Mouse (Mus musculus) kidney, embryonic 16.5 days (tissue): ENCODE data around the gene Vtcn1. TPM values are rescaled to one million over a fixed set of nuclear protein-coding genes. Genes with fewer than 3 reads are reported as not detected.

ENCODE experiments used
- ATAC-seq: fragments of 200-750 bp; cut with Nextera tagmentation; 2 replicates; pipeline ENCODE4 v1.8.0; 2017; ENCODE audit warnings: moderate TSS enrichment; ENCODE audit not compliant: low FRiP score, low TSS enrichment
- H3K27ac ChIP-seq: fragments of 300-500 bp; sonication (generic); 2 replicates; pipeline ENCODE4 v1.5.1; 2014; ENCODE audit warnings: low read length
- H3K27me3 ChIP-seq: fragments of 300-500 bp; sonication (generic); 2 replicates; pipeline ENCODE4 v1.6.1; 2014; ENCODE audit warnings: low read length, control low read depth, mixed read lengths; ENCODE audit not compliant: insufficient read depth
- H3K36me3 ChIP-seq: fragments of 300-500 bp; sonication (generic); 2 replicates; pipeline ENCODE4 v1.6.1; 2014; ENCODE audit warnings: low read length, control low read depth, mixed read lengths; ENCODE audit not compliant: insufficient read depth
- H3K4me1 ChIP-seq: fragments of 300-500 bp; sonication (generic); 2 replicates; pipeline ENCODE4 v1.6.1; 2014; ENCODE audit warnings: low read length, control low read depth, mixed read lengths; ENCODE audit not compliant: insufficient read depth
- H3K4me2 ChIP-seq: fragments of 300-500 bp; sonication (generic); replicated peaks from 2 replicates; pipeline ENCODE4 v1.6.1; 2014; ENCODE audit warnings: low read depth, low read length
- H3K4me3 ChIP-seq: fragments of 300-500 bp; sonication (generic); 2 replicates; pipeline ENCODE4 v1.5.1; 2014; ENCODE audit warnings: mild to moderate bottlenecking, low read length
- H3K9ac ChIP-seq: fragments of 300-500 bp; sonication (generic); replicated peaks from 2 replicates; pipeline ENCODE4 v1.6.1; 2014; ENCODE audit warnings: low read length
- H3K9me3 ChIP-seq: fragments of 300-500 bp; sonication (generic); 2 replicates; pipeline ENCODE4 v1.6.1; 2016; ENCODE audit warnings: low read length, control low read depth
- WGBS: fragments of 180-500 bp; shearing (Covaris S2); extraction: QIAGEN DNeasy Blood & Tissue Kit; methylation state at CpG from one replicate; pipeline ENCODE4 v1.1.7; 2014; 5-methylcytosine and 5-hydroxymethylcytosine counted together
- polyA plus RNA-seq: library from polyadenylated mRNA; unstranded; fragments of >200 nt; fragmentation: Nextera tagmentation; extraction: Ambion mirVana; gene quantifications from 2 replicates; pipeline ENCODE4 v1.2.1, GENCODE M21; 2015

Vtcn1 gene
- polyA plus RNA-seq, 1 experiment from 2014 or later, result 0.47 TPM

DNA sequence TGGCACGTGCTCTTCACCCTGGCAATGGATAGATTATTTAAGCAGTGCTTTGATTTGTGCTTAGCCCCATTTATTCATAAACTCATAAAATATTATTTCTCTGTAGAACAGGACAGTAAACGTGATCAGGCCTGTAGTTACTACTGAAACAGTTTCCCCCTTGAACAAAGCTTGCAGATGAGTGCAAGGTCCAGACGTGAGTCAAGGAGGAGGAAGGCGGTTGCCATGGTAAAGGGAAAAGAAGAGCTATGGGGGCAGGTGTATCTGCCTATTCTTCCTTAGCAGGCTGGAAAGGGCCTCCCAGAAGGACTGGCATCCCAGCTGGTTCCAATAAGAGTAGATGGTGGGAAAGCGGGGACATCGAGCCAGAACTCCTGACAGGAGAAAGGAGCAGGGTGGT lies 56.1 kb downstream of the Vtcn1 start:
- Histone ChIP-seq H3K4me1 (no peaks in the 10 kb centered on the region), H3K4me2 (no peak overlapping the region), H3K27ac (no peak overlapping the region), H3K4me3 (no peak overlapping the region), H3K36me3 (no peaks in the 10 kb centered on the region), H3K27me3 (no peaks in the 10 kb centered on the region), H3K9ac (no peak overlapping the region), H3K9me3 (no peaks in the 10 kb centered on the region)
- 79% methylated on average over 6 of the region's 6 CpGs for WGBS
- no peak for ATAC-seq

GRCm38 (mm10) chr3:100881843-100882634 lies 56.8 kb downstream of the Vtcn1 start:
- Histone ChIP-seq H3K4me2 (no peak overlapping the region), H3K9me3 (0 out of 2 replicates have a peak, but pooled peaks cover 3% of the 10 kb centered on the region), H3K9ac (no peak overlapping the region), H3K4me1 (no peaks in the 10 kb centered on the region), H3K27ac (no peak overlapping the region), H3K36me3 (no peaks in the 10 kb centered on the region), H3K4me3 (no peak overlapping the region), H3K27me3 (no peaks in the 10 kb centered on the region)
- no peak for ATAC-seq
- 89% methylated on average over 9 of the region's 9 CpGs for WGBS

- Histone ChIP-seq H3K9ac (no peak overlapping the region), H3K27ac (no peak overlapping the region), H3K36me3 (no peaks in the 10 kb centered on the region), H3K4me1 (no peaks in the 10 kb centered on the region), H3K4me2 (no peak overlapping the region), H3K27me3 (no peaks in the 10 kb centered on the region), H3K4me3 (no peak overlapping the region), H3K9me3 (0 out of 2 replicates have a peak, but pooled peaks cover 4% of the 10 kb centered on the region)
- no peak for ATAC-seq
- WGBS, result 76% methylated on average over 1 of the region's 1 CpGs
Observed at GRCm38 (mm10) chr3:100889234-100889633, 64.0 kb downstream of the Vtcn1 start.

DNA sequence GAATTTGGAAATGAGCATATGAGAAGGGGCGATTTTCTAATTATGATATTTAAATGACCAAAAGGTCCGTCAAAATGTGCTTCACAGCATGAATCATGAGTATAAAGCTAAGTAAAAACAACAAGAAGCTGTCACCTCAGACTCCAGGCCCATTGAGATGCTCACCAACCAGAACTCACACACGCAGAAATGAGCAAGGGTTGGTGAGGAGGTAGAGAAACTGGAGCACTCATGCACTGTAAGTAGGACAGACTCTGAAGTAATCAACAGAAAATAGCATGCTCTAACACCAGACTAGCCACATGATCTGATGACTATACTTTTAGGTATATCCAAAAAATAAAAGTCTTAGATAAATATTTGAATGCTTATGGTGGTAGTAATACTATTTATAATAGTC lies 65.1 kb downstream of the Vtcn1 start:
- Histone ChIP-seq H3K9ac (no peak overlapping the region), H3K4me3 (no peak overlapping the region), H3K36me3 (no peaks in the 10 kb centered on the region), H3K4me2 (no peak overlapping the region), H3K9me3 (0 out of 2 replicates have a peak, but pooled peaks cover 4% of the 10 kb centered on the region), H3K27ac (no peak overlapping the region), H3K27me3 (no peaks in the 10 kb centered on the region), H3K4me1 (no peaks in the 10 kb centered on the region)
- WGBS, result 92% methylated on average over 3 of the region's 3 CpGs
- no peak for ATAC-seq

DNA sequence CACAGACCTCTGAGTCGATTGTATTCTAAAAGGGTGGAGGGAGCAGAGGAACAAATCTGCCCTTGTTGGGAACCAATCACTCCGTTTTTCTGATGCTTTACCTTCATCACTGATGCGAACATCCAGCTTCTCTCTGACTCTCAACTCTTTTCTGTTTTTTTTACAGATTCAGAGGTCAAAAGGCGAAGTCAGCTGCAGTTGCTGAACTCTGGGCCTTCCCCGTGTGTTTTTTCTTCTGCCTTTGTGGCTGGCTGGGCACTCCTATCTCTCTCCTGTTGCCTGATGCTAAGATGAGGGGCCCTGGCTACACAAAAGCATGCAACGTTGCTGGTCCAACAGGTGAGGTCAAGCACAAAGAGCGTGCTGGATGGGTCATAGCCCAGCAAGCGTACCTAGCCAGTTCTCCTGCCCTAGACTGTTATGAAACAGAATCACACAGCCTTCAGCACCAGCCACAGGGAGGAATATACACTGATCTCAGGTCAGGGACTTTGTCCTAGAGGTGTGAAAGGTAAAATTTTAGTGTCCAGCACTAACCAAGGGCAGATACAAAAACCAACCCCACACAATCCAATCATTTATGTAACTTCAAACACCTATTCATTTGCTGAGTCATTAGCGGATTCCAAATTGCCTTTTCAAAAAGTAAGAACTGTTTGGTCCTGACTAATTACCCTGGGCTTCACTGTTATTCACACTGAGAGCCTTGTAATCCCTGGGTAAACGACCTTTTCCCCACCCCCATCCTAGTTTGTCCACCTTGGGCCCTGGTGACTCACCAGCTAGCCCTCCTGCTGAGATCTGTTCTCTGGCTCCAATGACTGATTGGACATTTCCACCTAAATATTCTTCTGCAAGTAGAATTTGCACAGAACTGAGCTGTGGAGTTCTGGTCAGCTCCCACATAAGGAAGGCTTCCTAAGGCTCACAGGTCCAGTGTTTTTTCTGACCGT lies 67.4 kb downstream of the Vtcn1 start:
- 53% methylated on average over 11 of the region's 11 CpGs for WGBS
- H3K36me3 ChIP-seq, result no peaks in the 10 kb centered on the region
- H3K9me3 ChIP-seq, result no peaks in the 10 kb centered on the region
- H3K4me3 ChIP-seq, result no peak overlapping the region
- H3K4me1 ChIP-seq, result no peaks in the 10 kb centered on the region
- ATAC-seq, result no peak
- H3K27me3 ChIP-seq, result no peaks in the 10 kb centered on the region
- H3K27ac ChIP-seq, result no peak overlapping the region
- H3K9ac ChIP-seq, result no peak overlapping the region
- no peak overlapping the region for H3K4me2 ChIP-seq

- Histone ChIP-seq H3K9me3 (no peaks in the 10 kb centered on the region), H3K4me1 (no peaks in the 10 kb centered on the region), H3K36me3 (no peaks in the 10 kb centered on the region), H3K9ac (no peak overlapping the region), H3K27ac (no peak overlapping the region), H3K4me2 (no peak overlapping the region), H3K27me3 (no peaks in the 10 kb centered on the region), H3K4me3 (no peak overlapping the region)
- ATAC-seq, result no peak
- 73% methylated on average over 6 of the region's 6 CpGs for WGBS
Observed at GRCm38 (mm10) chr3:100895500-100895899, 70.2 kb downstream of the Vtcn1 start.

GRCm38 (mm10) chr3:100906128-100906527 lies 80.9 kb downstream of the Vtcn1 start:
- H3K4me2 ChIP-seq, result no peak overlapping the region

GRCm38 (mm10) chr3:100906916-100907315 lies 81.7 kb downstream of the Vtcn1 start:
- Histone ChIP-seq H3K36me3 (no peaks in the 10 kb centered on the region), H3K4me3 (no peak overlapping the region), H3K9me3 (no peaks in the 10 kb centered on the region), H3K27ac (no peak overlapping the region), H3K4me2 (no peak overlapping the region), H3K9ac (no peak overlapping the region), H3K4me1 (peaks cover 6% of the 10 kb centered on the region; the same call in 1 of the 2 replicates), H3K27me3 (no peaks in the 10 kb centered on the region)
- WGBS, result 29% methylated on average over 3 of the region's 3 CpGs
- ATAC-seq, result no peak

More at GRCm38 (mm10) chr3:100906128-100906527, 80.9 kb downstream of the Vtcn1 start:
- H3K9me3 ChIP-seq, result no peaks in the 10 kb centered on the region
- no peak overlapping the region for H3K27ac ChIP-seq
- no peak overlapping the region for H3K4me3 ChIP-seq
- H3K27me3 ChIP-seq, result no peaks in the 10 kb centered on the region
- H3K9ac ChIP-seq, result no peak overlapping the region
- no peaks in the 10 kb centered on the region for H3K36me3 ChIP-seq
- peaks cover 5% of the 10 kb centered on the region; the same call in 1 of the 2 replicates for H3K4me1 ChIP-seq
- no peak for ATAC-seq
- 28% methylated on average over 6 of the region's 6 CpGs for WGBS

- no peaks in the 10 kb centered on the region for H3K27me3 ChIP-seq
- no peak overlapping the region for H3K9ac ChIP-seq
- no peaks in the 10 kb centered on the region for H3K9me3 ChIP-seq
- WGBS, result 34% methylated on average over 6 of the region's 6 CpGs
- no peak overlapping the region for H3K4me2 ChIP-seq
- no peak overlapping the region for H3K4me3 ChIP-seq
- no peak for ATAC-seq
- peaks cover 6% of the 10 kb centered on the region; the same call in 1 of the 2 replicates for H3K4me1 ChIP-seq
- no peak overlapping the region for H3K27ac ChIP-seq
- H3K36me3 ChIP-seq, result no peaks in the 10 kb centered on the region
Observed at GRCm38 (mm10) chr3:100908594-100908993, 83.3 kb downstream of the Vtcn1 start.
